Mouse (Mus musculus) c-Kit-negative CD71-positive TER-119-positive erythroid progenitor cells, embryonic 14.5 days (primary cell): ENCODE measurements around the gene Rgs6.

Experiments used
- DNase-seq: peaks from one replicate; pipeline ENCODE4 v3.0.0-alpha.2; 2013; ENCODE audit warnings: low read depth, low spot score

Gene Rgs6

GRCm38 (mm10) chr12:83126923-83127322, 538.8 kb downstream of the Rgs6 start:
- no peak for DNase-seq

GRCm38 (mm10) chr12:83127955-83128354, 539.9 kb downstream of the Rgs6 start:
- no peak for DNase-seq

GRCm38 (mm10) chr12:83128606-83129005, 540.5 kb downstream of the Rgs6 start:
- no peak for DNase-seq

- DNase-seq, result no peak
Measured at GRCm38 (mm10) chr12:83131405-83131804, 543.3 kb downstream of the Rgs6 start.

- no peak for DNase-seq
Measured at GRCm38 (mm10) chr12:83133827-83134226, 545.7 kb downstream of the Rgs6 start.

- DNase-seq, result no peak
Measured at GRCm38 (mm10) chr12:83136031-83136430, 547.9 kb downstream of the Rgs6 start.

- DNase-seq, result no peak
Measured at GRCm38 (mm10) chr12:83136460-83136859, 548.4 kb downstream of the Rgs6 start.

GRCm38 (mm10) chr12:83137001-83137400, 548.9 kb downstream of the Rgs6 start:
- DNase-seq, result no peak

GRCm38 (mm10) chr12:83141164-83141563, 553.1 kb downstream of the Rgs6 start:
- peak; percentile 26 for DNase-seq

GRCm38 (mm10) chr12:83142507-83142906, 554.4 kb downstream of the Rgs6 start:
- no peak for DNase-seq

- peak; percentile 19 for DNase-seq
Measured at GRCm38 (mm10) chr12:83143071-83143470, 555.0 kb downstream of the Rgs6 start.

GRCm38 (mm10) chr12:83143574-83143973, 555.5 kb downstream of the Rgs6 start:
- DNase-seq, result no peak

- no peak for DNase-seq
Measured at GRCm38 (mm10) chr12:83145074-83145473, 557.0 kb downstream of the Rgs6 start.

GRCm38 (mm10) chr12:83145902-83146301, 557.8 kb downstream of the Rgs6 start:
- no peak for DNase-seq

- DNase-seq, result no peak
Measured at GRCm38 (mm10) chr12:83146917-83147316, 558.8 kb downstream of the Rgs6 start.

- DNase-seq, result no peak
Measured at GRCm38 (mm10) chr12:83150030-83150429, 561.9 kb downstream of the Rgs6 start.

- no peak for DNase-seq
Measured at GRCm38 (mm10) chr12:83150813-83151212, 562.7 kb downstream of the Rgs6 start.

- DNase-seq, result no peak
Measured at GRCm38 (mm10) chr12:83151474-83151873, 563.4 kb downstream of the Rgs6 start.

GRCm38 (mm10) chr12:83160211-83160610, 572.1 kb downstream of the Rgs6 start:
- no peak for DNase-seq

GRCm38 (mm10) chr12:83160700-83161099, 572.6 kb downstream of the Rgs6 start:
- DNase-seq, result no peak

- no peak for DNase-seq
Measured at GRCm38 (mm10) chr12:83163721-83164120, 575.6 kb downstream of the Rgs6 start.

GRCm38 (mm10) chr12:83165058-83165457, 577.0 kb downstream of the Rgs6 start:
- no peak for DNase-seq

- DNase-seq, result no peak
Measured at GRCm38 (mm10) chr12:83168310-83168709, 580.2 kb downstream of the Rgs6 start.

GRCm38 (mm10) chr12:83169495-83170209, 581.6 kb downstream of the Rgs6 start:
- no peak for DNase-seq
